Mouse (Mus musculus) heart, embryonic 11.5 days (tissue): ENCODE data around the gene Rhd. TPM values are rescaled to one million over a fixed set of nuclear protein-coding genes. Genes with fewer than 3 reads are reported as not detected.
A peak's percentile ranks its signal among the peaks of the same experiment; 100 is the strongest.

Experiments
- ATAC-seq: fragments of 200-750 bp; cut with Nextera tagmentation; replicated peaks from 2 replicates; pipeline ENCODE4 v1.8.0; 2017; ENCODE audit warnings: moderate library complexity; ENCODE audit not compliant: insufficient number of reproducible peaks, low FRiP score, low TSS enrichment
- H3K27ac ChIP-seq: fragments of 300-500 bp; sonication (generic); 2 replicates; pipeline ENCODE4 v1.5.1; 2014; ENCODE audit warnings: mild to moderate bottlenecking, low read depth, low read length
- H3K27me3 ChIP-seq: fragments of 300-500 bp; sonication (generic); 2 replicates; pipeline ENCODE4 v1.6.1; 2014; ENCODE audit warnings: mild to moderate bottlenecking, low read length, mixed read lengths; ENCODE audit not compliant: control insufficient read depth, insufficient read depth
- H3K36me3 ChIP-seq: fragments of 300-500 bp; sonication (generic); 2 replicates; pipeline ENCODE4 v1.6.1; 2014; ENCODE audit warnings: mild to moderate bottlenecking, low read length, moderate library complexity, mixed read lengths; ENCODE audit not compliant: control insufficient read depth, insufficient read depth
- H3K4me1 ChIP-seq: fragments of 300-500 bp; sonication (generic); 2 replicates; pipeline ENCODE4 v1.6.1; 2014; ENCODE audit warnings: low read length; ENCODE audit not compliant: control insufficient read depth, insufficient read depth
- H3K4me2 ChIP-seq: fragments of 300-500 bp; sonication (generic); 2 replicates; pipeline ENCODE4 v1.6.1; 2014; ENCODE audit warnings: mild to moderate bottlenecking, moderate library complexity
- H3K4me3 ChIP-seq: fragments of 300-500 bp; sonication (generic); 2 replicates; pipeline ENCODE4 v1.5.1; 2014; ENCODE audit warnings: low read depth, low read length
- H3K9ac ChIP-seq: fragments of 300-500 bp; sonication (generic); 2 replicates; pipeline ENCODE4 v1.6.1; 2014; ENCODE audit warnings: mild to moderate bottlenecking, low read depth, low read length, moderate library complexity
- H3K9me3 ChIP-seq: fragments of 300-500 bp; sonication (generic); replicated peaks from 2 replicates; pipeline ENCODE4 v1.6.1; 2016; ENCODE audit warnings: low read length; ENCODE audit not compliant: control insufficient read depth
- WGBS: fragments of 180-500 bp; shearing (Covaris S2); extraction: QIAGEN DNeasy Blood & Tissue Kit; methylation state at CpG from one replicate; pipeline ENCODE4 v1.1.7; 2014; ENCODE audit not compliant: insufficient replicate concordance; 5-methylcytosine and 5-hydroxymethylcytosine counted together
- polyA plus RNA-seq: library from polyadenylated mRNA; unstranded; fragments of >200 nt; fragmentation: Nextera tagmentation; extraction: Ambion mirVana; gene quantifications from 2 replicates; pipeline ENCODE4 v1.2.1, GENCODE M21; 2014

Gene Rhd
- polyA plus RNA-seq, 1 experiment from 2014 or later: 68.6 TPM

GRCm38 (mm10) chr4:134871477-134871876 lies 7.1 kb downstream of the Rhd start:
- peaks cover 15% of the 10 kb centered on the region for H3K4me1 ChIP-seq
- no peaks in the 10 kb centered on the region for H3K9me3 ChIP-seq
- H3K4me2 ChIP-seq: no peak overlapping the region
- no peaks in the 10 kb centered on the region for H3K36me3 ChIP-seq
- H3K27ac ChIP-seq: no peak overlapping the region
- peaks cover 12% of the 10 kb centered on the region for H3K27me3 ChIP-seq
- no peak overlapping the region for H3K4me3 ChIP-seq
- ATAC-seq: no peak
- WGBS: 24% methylated on average over 4 of the region's 4 CpGs
- H3K9ac ChIP-seq: no peak overlapping the region

- H3K9me3 ChIP-seq: no peaks in the 10 kb centered on the region
- peaks cover 15% of the 10 kb centered on the region for H3K4me1 ChIP-seq
- H3K4me3 ChIP-seq: no peak overlapping the region
- WGBS: 42% methylated on average over 2 of the region's 2 CpGs
- H3K36me3 ChIP-seq: no peaks in the 10 kb centered on the region
- no peak for ATAC-seq
- peaks cover 12% of the 10 kb centered on the region for H3K27me3 ChIP-seq
- no peak overlapping the region for H3K4me2 ChIP-seq
- H3K27ac ChIP-seq: no peak overlapping the region
- H3K9ac ChIP-seq: no peak overlapping the region
These were observed 7.6 kb downstream of the Rhd start for GRCm38 (mm10) chr4:134871950-134872349.

GRCm38 (mm10) chr4:134876171-134876570 lies 11.8 kb downstream of the Rhd start:
- WGBS: 80% methylated on average over 9 of the region's 9 CpGs

GRCm38 (mm10) chr4:134879410-134879981 lies 15.2 kb downstream of the Rhd start:
- 4% methylated on average over 17 of the region's 17 CpGs for WGBS
- no peak for ATAC-seq
- H3K4me2 ChIP-seq: peak overlapping the region; percentile 66
- H3K27ac ChIP-seq: no peak overlapping the region
- peak overlapping the region; percentile 38 for H3K4me3 ChIP-seq
- H3K4me1 ChIP-seq: no peaks in the 10 kb centered on the region; the same call in 1 of the 2 replicates
- no peaks in the 10 kb centered on the region for H3K36me3 ChIP-seq
- H3K9me3 ChIP-seq: no peaks in the 10 kb centered on the region
- H3K27me3 ChIP-seq: no peaks in the 10 kb centered on the region
- no peak overlapping the region for H3K9ac ChIP-seq

More at GRCm38 (mm10) chr4:134876171-134876570, 11.8 kb downstream of the Rhd start:
- H3K27me3 ChIP-seq: no peaks in the 10 kb centered on the region
- no peak overlapping the region for H3K4me2 ChIP-seq
- H3K9ac ChIP-seq: no peak overlapping the region
- H3K4me1 ChIP-seq: no peaks in the 10 kb centered on the region; the same call in 1 of the 2 replicates
- no peak overlapping the region for H3K27ac ChIP-seq
- H3K9me3 ChIP-seq: no peaks in the 10 kb centered on the region
- no peak for ATAC-seq
- no peaks in the 10 kb centered on the region for H3K36me3 ChIP-seq
- no peak overlapping the region for H3K4me3 ChIP-seq

- no peaks in the 10 kb centered on the region for H3K27me3 ChIP-seq
- no peak for ATAC-seq
- no peaks in the 10 kb centered on the region for H3K36me3 ChIP-seq
- no peak overlapping the region for H3K9ac ChIP-seq
- peak overlapping the region; percentile 66 for H3K4me2 ChIP-seq
- no peak overlapping the region for H3K4me3 ChIP-seq
- H3K4me1 ChIP-seq: no peaks in the 10 kb centered on the region; the same call in 1 of the 2 replicates
- H3K27ac ChIP-seq: no peak overlapping the region
- WGBS: 39% methylated on average over 6 of the region's 6 CpGs
- H3K9me3 ChIP-seq: no peaks in the 10 kb centered on the region
These were observed 15.7 kb downstream of the Rhd start for GRCm38 (mm10) chr4:134880041-134880440.

- Histone ChIP-seq H3K9me3 (no peaks in the 10 kb centered on the region), H3K9ac (no peak overlapping the region), H3K4me3 (no peak overlapping the region), H3K4me2 (no peak overlapping the region), H3K27me3 (no peaks in the 10 kb centered on the region), H3K36me3 (no peaks in the 10 kb centered on the region), H3K4me1 (no peaks in the 10 kb centered on the region; the same call in 1 of the 2 replicates), H3K27ac (no peak overlapping the region)
- ATAC-seq: no peak
- WGBS: 28% methylated on average over 7 of the region's 7 CpGs
These were observed 18.9 kb downstream of the Rhd start for GRCm38 (mm10) chr4:134883266-134883665.

- Histone ChIP-seq H3K36me3 (no peaks in the 10 kb centered on the region), H3K4me3 (no peak overlapping the region), H3K9me3 (no peaks in the 10 kb centered on the region), H3K27ac (no peak overlapping the region), H3K4me2 (no peak overlapping the region), H3K4me1 (no peaks in the 10 kb centered on the region; the same call in 1 of the 2 replicates), H3K27me3 (no peaks in the 10 kb centered on the region), H3K9ac (no peak overlapping the region)
- 71% methylated on average over 10 of the region's 10 CpGs for WGBS
- ATAC-seq: no peak
These were observed 19.5 kb downstream of the Rhd start for GRCm38 (mm10) chr4:134883808-134884207.

GRCm38 (mm10) chr4:134884364-134884763 lies 20.0 kb downstream of the Rhd start:
- Histone ChIP-seq H3K4me2 (no peak overlapping the region), H3K9ac (no peak overlapping the region), H3K4me1 (no peaks in the 10 kb centered on the region; the same call in 1 of the 2 replicates), H3K36me3 (no peaks in the 10 kb centered on the region), H3K9me3 (no peaks in the 10 kb centered on the region), H3K4me3 (no peak overlapping the region), H3K27ac (no peak overlapping the region), H3K27me3 (no peaks in the 10 kb centered on the region)
- WGBS: 83% methylated on average over 4 of the region's 4 CpGs
- ATAC-seq: no peak

- Histone ChIP-seq H3K4me3 (no peak overlapping the region), H3K4me1 (no peaks in the 10 kb centered on the region), H3K36me3 (peaks cover 8% of the 10 kb centered on the region; the same call in 1 of the 2 replicates), H3K27me3 (no peaks in the 10 kb centered on the region), H3K9ac (no peak overlapping the region), H3K9me3 (no peaks in the 10 kb centered on the region), H3K4me2 (no peak overlapping the region), H3K27ac (no peak overlapping the region)
- WGBS: 76% methylated on average over 6 of the region's 6 CpGs
- ATAC-seq: no peak
These were observed 27.8 kb downstream of the Rhd start for GRCm38 (mm10) chr4:134892096-134892495.
